Mouse (Mus musculus): ENCODE results near the gene Sept9.

DNA sequence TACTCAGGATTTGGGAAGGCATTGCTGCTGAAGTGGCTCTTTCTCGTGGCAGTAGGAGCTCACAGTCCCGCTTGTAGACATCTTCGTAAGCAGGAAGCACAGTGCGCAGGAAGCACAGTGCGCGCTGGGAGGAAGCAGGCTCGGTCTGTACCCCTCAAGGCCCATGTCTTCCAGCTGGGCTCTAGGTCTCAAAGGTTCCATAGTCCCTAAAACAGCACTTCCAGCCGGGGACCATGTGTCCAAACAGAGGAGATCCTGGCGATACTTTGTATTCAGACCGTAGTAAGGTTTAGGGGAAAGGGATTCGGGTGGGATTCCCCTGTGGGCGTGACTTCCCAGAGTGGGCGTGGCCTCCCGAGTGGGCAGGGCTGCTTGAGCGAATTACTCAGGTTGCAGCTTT, 24.5 kb upstream of the Sept9 start:
- TF ChIP-seq POLR2A (IDR thresholded peaks at IDR 0.05; ENCODE audit: borderline replicate concordance, extremely low read depth, low read depth, low read length) (peak; percentile 35; the same call in 1 of the 2 replicates), CTCF (IDR thresholded peaks at IDR 0.05; ENCODE audit: insufficient read depth, low read length) (no peak)

Measured in lung, adult 2 months (tissue).